Mouse (Mus musculus) heart, embryonic 13.5 days (tissue): ENCODE results near the gene Lingo1. TPM values are rescaled to one million over a fixed set of nuclear protein-coding genes. Genes with fewer than 3 reads are reported as not detected.

Source experiments
- ATAC-seq: fragments of 200-750 bp; cut with Nextera tagmentation; 2 replicates; pipeline ENCODE4 v1.8.0; 2017; ENCODE audit warnings: moderate TSS enrichment; ENCODE audit not compliant: insufficient number of reproducible peaks, low FRiP score, low TSS enrichment; ENCODE audit errors: extremely low read depth
- H3K27ac ChIP-seq: fragments of 300-500 bp; sonication (generic); replicated peaks from 2 replicates; pipeline ENCODE4 v1.5.1; 2015; ENCODE audit warnings: moderate library complexity, mild to moderate bottlenecking, inconsistent platforms
- H3K27me3 ChIP-seq: fragments of 300-500 bp; sonication (generic); replicated peaks from 2 replicates; pipeline ENCODE4 v1.6.1; 2015; ENCODE audit warnings: mild to moderate bottlenecking, inconsistent platforms
- H3K36me3 ChIP-seq: fragments of 300-500 bp; sonication (generic); 2 replicates; pipeline ENCODE4 v1.6.1; 2015; ENCODE audit warnings: mild to moderate bottlenecking, inconsistent platforms
- H3K4me1 ChIP-seq: fragments of 300-500 bp; sonication (generic); 2 replicates; pipeline ENCODE4 v1.6.1; 2015; ENCODE audit warnings: inconsistent platforms
- H3K4me2 ChIP-seq: fragments of 300-500 bp; sonication (generic); 2 replicates; pipeline ENCODE4 v1.6.1; 2015; ENCODE audit warnings: inconsistent platforms, mild to moderate bottlenecking, moderate library complexity
- H3K4me3 ChIP-seq: fragments of 300-500 bp; sonication (generic); 2 replicates; pipeline ENCODE4 v1.5.1; 2015; ENCODE audit warnings: moderate library complexity, mild to moderate bottlenecking, inconsistent platforms
- H3K9ac ChIP-seq: fragments of 300-500 bp; sonication (generic); 2 replicates; pipeline ENCODE4 v1.6.1; 2015; ENCODE audit warnings: inconsistent platforms, mild to moderate bottlenecking, moderate library complexity
- H3K9me3 ChIP-seq: fragments of 300-500 bp; sonication (generic); 2 replicates; pipeline ENCODE4 v1.6.1; 2016; ENCODE audit warnings: inconsistent platforms
- WGBS: fragments of 180-500 bp; shearing (Covaris S2); methylation state at CpG from one replicate; pipeline ENCODE4 v1.1.7; 2015; ENCODE audit warnings: mixed read lengths; 5-methylcytosine and 5-hydroxymethylcytosine counted together
- polyA plus RNA-seq: library from polyadenylated mRNA; unstranded; fragments of >200 nt; fragmentation: Nextera tagmentation; extraction: Ambion mirVana; gene quantifications from 2 replicates; pipeline ENCODE4 v1.2.1, GENCODE M21; 2015

Lingo1 gene
- polyA plus RNA-seq, 1 experiment from 2014 or later: 2.3 TPM

DNA sequence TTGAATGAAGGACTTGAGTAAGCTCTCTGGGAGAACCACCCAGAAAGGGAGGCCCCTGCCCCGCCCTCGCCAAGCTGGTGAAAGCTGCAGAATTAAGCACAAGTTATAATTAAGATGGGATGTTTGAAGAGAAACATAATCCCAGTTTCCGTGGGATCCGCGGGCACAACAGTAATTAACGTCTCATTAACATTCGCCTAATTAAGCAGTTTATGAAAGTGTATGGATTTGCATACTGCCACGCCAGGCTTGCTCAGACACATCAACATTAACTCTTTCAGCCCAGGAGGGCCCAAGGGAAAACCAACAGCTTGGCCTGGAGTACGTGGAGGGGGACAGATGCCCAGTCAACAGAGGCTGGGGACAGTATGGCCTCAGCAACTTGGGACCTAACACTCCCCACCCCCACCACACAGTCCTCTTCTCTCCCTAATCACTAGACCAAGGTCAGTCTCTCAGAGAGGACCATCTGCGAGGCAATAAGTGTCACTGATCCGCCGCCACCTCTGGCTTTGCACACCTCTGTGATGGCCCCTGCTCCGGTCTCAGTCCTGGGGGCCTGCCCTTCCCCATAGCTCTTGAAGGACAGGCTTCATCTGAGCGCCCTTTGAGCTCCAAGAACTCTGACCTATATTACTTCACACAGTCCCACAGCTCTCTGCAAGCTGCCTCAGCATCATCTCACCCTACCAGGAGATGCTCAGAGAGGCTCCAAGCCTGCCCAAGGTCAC lies 49.9 kb downstream of the Lingo1 start:
- 68% methylated on average over 14 of the region's 14 CpGs for WGBS

GRCm38 (mm10) chr9:56744369-56744768 lies 51.9 kb downstream of the Lingo1 start:
- WGBS: 22% methylated on average over 5 of the region's 5 CpGs
- H3K4me3 ChIP-seq: no peak overlapping the region

More for the DNA sequence above, 49.9 kb downstream of the Lingo1 start:
- Histone ChIP-seq H3K36me3 (no peaks in the 10 kb centered on the region), H3K4me2 (no peak overlapping the region), H3K27ac (no peak overlapping the region), H3K4me3 (no peak overlapping the region), H3K9me3 (no peaks in the 10 kb centered on the region), H3K9ac (no peak overlapping the region), H3K4me1 (no peaks in the 10 kb centered on the region), H3K27me3 (peaks cover 25% of the 10 kb centered on the region)
- no peak for ATAC-seq

DNA sequence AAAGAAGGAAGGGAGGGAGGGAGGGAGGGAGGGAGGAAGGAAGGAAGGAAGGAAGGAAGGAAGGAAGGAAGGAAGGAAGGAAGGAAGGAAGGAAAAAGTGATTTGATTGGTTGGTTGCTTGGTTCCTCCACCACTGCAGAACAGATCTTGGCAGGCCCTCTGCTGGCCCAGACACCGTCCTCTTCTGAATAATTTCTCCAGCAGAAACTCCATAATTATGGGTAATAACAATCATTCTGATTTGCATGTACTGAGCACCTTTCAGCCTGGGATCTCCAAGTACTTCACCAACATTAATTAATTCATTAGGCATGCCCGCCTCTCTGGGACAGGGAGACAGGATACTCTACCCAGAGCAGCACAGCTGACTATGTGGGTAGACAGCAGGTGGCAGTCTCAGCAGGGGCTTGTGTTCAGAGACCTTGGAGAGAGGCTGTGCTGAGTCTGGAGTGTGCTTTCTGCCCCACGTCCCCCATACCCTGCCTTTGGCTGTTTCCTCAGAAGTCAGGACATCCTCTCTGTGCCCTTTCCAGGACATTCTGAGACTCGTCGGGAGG lies 57.0 kb downstream of the Lingo1 start:
- no peak overlapping the region for H3K4me3 ChIP-seq
- no peak overlapping the region for H3K27ac ChIP-seq
- no peaks in the 10 kb centered on the region for H3K36me3 ChIP-seq
- 61% methylated on average over 5 of the region's 5 CpGs for WGBS
- no peak overlapping the region for H3K9ac ChIP-seq
- H3K4me2 ChIP-seq: no peak overlapping the region
- H3K27me3 ChIP-seq: peaks cover 50% of the 10 kb centered on the region
- H3K4me1 ChIP-seq: no peaks in the 10 kb centered on the region
- no peaks in the 10 kb centered on the region for H3K9me3 ChIP-seq
- ATAC-seq: no peak

More at GRCm38 (mm10) chr9:56744369-56744768, 51.9 kb downstream of the Lingo1 start:
- Histone ChIP-seq H3K9ac (no peak overlapping the region), H3K9me3 (no peaks in the 10 kb centered on the region), H3K36me3 (no peaks in the 10 kb centered on the region), H3K4me1 (no peaks in the 10 kb centered on the region), H3K27ac (no peak overlapping the region), H3K4me2 (no peak overlapping the region), H3K27me3 (peaks cover 43% of the 10 kb centered on the region)
- no peak for ATAC-seq

GRCm38 (mm10) chr9:56738261-56739171 lies 57.8 kb downstream of the Lingo1 start:
- Histone ChIP-seq H3K4me1 (no peaks in the 10 kb centered on the region), H3K36me3 (no peaks in the 10 kb centered on the region), H3K27ac (no peak overlapping the region), H3K4me2 (no peak overlapping the region), H3K9ac (no peak overlapping the region), H3K9me3 (no peaks in the 10 kb centered on the region), H3K27me3 (peaks cover 58% of the 10 kb centered on the region), H3K4me3 (no peak overlapping the region)
- 34% methylated on average over 9 of the region's 9 CpGs for WGBS
- no peak for ATAC-seq

DNA sequence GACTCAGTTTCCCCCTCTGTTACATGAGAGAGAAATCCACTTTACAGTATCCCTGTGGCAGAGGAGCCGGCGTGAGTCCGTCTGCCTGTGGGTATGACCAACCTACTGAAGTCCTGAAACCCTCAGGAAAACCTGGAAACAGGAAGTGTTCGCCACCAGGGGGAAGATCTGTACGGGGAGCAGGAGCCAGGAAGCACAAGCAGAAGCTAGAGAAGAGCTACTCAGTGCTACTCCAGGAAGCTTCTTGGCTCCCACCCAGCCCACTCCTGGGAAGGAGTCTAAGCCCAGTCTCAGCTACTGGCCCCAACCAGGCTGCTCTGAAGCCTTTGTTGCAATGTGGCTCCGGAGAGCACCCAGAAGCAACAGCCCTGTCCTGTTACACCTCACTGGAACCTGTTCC lies 61.9 kb downstream of the Lingo1 start:
- H3K9me3 ChIP-seq: no peaks in the 10 kb centered on the region
- peaks cover 5% of the 10 kb centered on the region; the same call in 1 of the 2 replicates for H3K4me1 ChIP-seq
- ATAC-seq: no peak
- H3K27ac ChIP-seq: no peak overlapping the region
- no peak overlapping the region for H3K9ac ChIP-seq
- H3K4me3 ChIP-seq: no peak overlapping the region
- H3K27me3 ChIP-seq: peaks cover 65% of the 10 kb centered on the region
- whole genome bisulfite sequencing: 53% methylated on average over 6 of the region's 6 CpGs
- H3K36me3 ChIP-seq: no peaks in the 10 kb centered on the region
- H3K4me2 ChIP-seq: no peak overlapping the region

- Histone ChIP-seq H3K36me3 (no peaks in the 10 kb centered on the region), H3K4me2 (no peak overlapping the region), H3K27me3 (peaks cover 77% of the 10 kb centered on the region), H3K9ac (no peak overlapping the region), H3K27ac (no peak overlapping the region), H3K4me1 (peaks cover 10% of the 10 kb centered on the region; the same call in 1 of the 2 replicates), H3K9me3 (no peaks in the 10 kb centered on the region), H3K4me3 (no peak overlapping the region)
- no peak for ATAC-seq
- 27% methylated on average over 2 of the region's 2 CpGs for WGBS
Observed at GRCm38 (mm10) chr9:56730997-56731396, 65.3 kb downstream of the Lingo1 start.

GRCm38 (mm10) chr9:56729145-56729544 lies 67.1 kb downstream of the Lingo1 start:
- H3K9ac ChIP-seq: no peak overlapping the region
- 39% methylated on average over 2 of the region's 2 CpGs for WGBS
- no peak for ATAC-seq
- no peaks in the 10 kb centered on the region for H3K9me3 ChIP-seq
- H3K4me1 ChIP-seq: peaks cover 10% of the 10 kb centered on the region; the same call in 1 of the 2 replicates
- H3K27ac ChIP-seq: no peak overlapping the region
- H3K4me2 ChIP-seq: no peak overlapping the region
- H3K27me3 ChIP-seq: peaks cover 70% of the 10 kb centered on the region
- H3K4me3 ChIP-seq: no peak overlapping the region
- H3K36me3 ChIP-seq: no peaks in the 10 kb centered on the region

GRCm38 (mm10) chr9:56727703-56728684 lies 68.3 kb downstream of the Lingo1 start:
- no peak overlapping the region for H3K9ac ChIP-seq
- H3K4me1 ChIP-seq: peaks cover 10% of the 10 kb centered on the region; the same call in 1 of the 2 replicates
- no peak for ATAC-seq
- WGBS: 41% methylated on average over 15 of the region's 15 CpGs
- H3K9me3 ChIP-seq: no peaks in the 10 kb centered on the region
- no peak overlapping the region for H3K4me3 ChIP-seq
- no peak overlapping the region for H3K4me2 ChIP-seq
- no peak overlapping the region for H3K27ac ChIP-seq
- H3K27me3 ChIP-seq: peaks cover 69% of the 10 kb centered on the region
- H3K36me3 ChIP-seq: no peaks in the 10 kb centered on the region

- Histone ChIP-seq H3K36me3 (no peaks in the 10 kb centered on the region), H3K27me3 (peaks cover 52% of the 10 kb centered on the region), H3K9ac (no peak overlapping the region), H3K4me3 (no peak overlapping the region), H3K27ac (no peak overlapping the region), H3K9me3 (no peaks in the 10 kb centered on the region), H3K4me1 (peaks cover 10% of the 10 kb centered on the region; the same call in 1 of the 2 replicates), H3K4me2 (no peak overlapping the region)
- 31% methylated on average over 2 of the region's 2 CpGs for WGBS
- ATAC-seq: no peak
Observed at GRCm38 (mm10) chr9:56725814-56726213, 70.5 kb downstream of the Lingo1 start.

GRCm38 (mm10) chr9:56722089-56722825 lies 74.0 kb downstream of the Lingo1 start:
- 63% methylated on average over 11 of the region's 11 CpGs for WGBS
- Histone ChIP-seq H3K4me2 (no peak overlapping the region), H3K36me3 (no peaks in the 10 kb centered on the region), H3K9ac (no peak overlapping the region), H3K4me3 (no peak overlapping the region), H3K4me1 (no peaks in the 10 kb centered on the region), H3K27ac (no peak overlapping the region), H3K27me3 (peaks cover 38% of the 10 kb centered on the region), H3K9me3 (no peaks in the 10 kb centered on the region)
- ATAC-seq: no peak
